8 mouse cellular contexts compared by ENCODE assay signal in the genomic region with DNA sequence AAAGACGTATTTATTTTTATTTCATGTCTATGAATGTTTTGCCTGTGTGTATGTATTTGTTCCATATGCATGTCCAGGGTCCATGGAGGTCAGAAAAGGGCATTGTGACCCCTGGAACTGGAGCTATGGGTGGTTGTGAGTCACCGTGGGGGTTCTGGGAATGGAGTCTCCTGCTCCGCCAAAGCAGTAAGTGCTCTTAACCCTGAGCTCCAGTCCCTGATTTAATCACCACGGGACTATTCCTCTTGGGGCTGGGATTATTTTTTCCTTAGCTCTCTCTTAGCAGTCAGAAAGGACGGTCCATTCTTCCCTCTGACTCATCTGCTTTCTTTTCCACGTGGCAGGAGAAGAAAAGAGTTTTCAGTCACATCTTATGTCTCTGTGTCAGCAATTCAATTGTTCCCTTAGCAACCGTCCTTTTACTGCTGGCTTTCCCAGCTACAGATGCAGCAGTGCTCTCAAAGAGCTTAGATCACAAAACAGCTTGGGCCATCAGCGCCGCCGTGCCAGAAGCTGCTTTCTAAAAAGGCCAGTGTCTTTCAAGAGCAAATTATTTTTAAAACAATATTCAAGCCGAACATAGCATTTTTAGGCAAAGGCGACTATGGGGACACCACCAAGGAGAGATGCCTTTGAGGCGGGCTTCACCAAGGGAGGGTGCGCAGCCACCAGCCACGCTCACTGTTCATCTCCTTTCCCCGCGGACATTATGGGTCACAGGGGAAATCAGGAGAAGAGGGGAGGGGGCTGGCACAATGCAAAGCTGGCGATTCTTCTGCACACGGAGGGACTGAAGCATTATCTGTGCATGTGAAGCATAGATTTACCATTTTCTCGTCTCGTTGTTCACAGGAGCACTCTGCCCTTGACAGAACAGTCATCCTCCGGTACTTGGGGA.
DNase-seq lines count a peak whose midpoint lies in the region; ATAC-seq lines count a peak whose summit lies in the region.

No protein-coding gene starts in this region.

- H3K27ac ChIP-seq in heart, embryonic 11.5 days (ENCODE audit: low read depth, low read length): no peak overlapping the region

- 0 out of 2 replicates have a peak, but pooled peaks cover 3% of the 10 kb centered on the region for H3K4me1 ChIP-seq in heart, embryonic 11.5 days (ENCODE audit: control insufficient read depth, insufficient read depth, low read length)

- peak overlapping the region; percentile 57 for H3K4me2 ChIP-seq in heart, embryonic 11.5 days

- H3K4me3 ChIP-seq in heart, embryonic 11.5 days (ENCODE audit: low read depth, low read length): peak overlapping the region; percentile 16; the same call in 1 of the 2 replicates

- no peaks in the 10 kb centered on the region for H3K9me3 ChIP-seq in heart, embryonic 11.5 days (replicated peaks; ENCODE audit: control insufficient read depth, low read length)

- H3K27me3 ChIP-seq in heart, embryonic 11.5 days (ENCODE audit: control insufficient read depth, insufficient read depth, low read length): peaks cover 3% of the 10 kb centered on the region; the same call in 1 of the 2 replicates

- ATAC-seq in heart, embryonic 11.5 days (replicated peaks; ENCODE audit: insufficient number of reproducible peaks, low FRiP score, low TSS enrichment): no peak
- peak; percentile 96 for ATAC-seq in frontal cortex, adult (ENCODE audit: low TSS enrichment)

- WGBS in heart, embryonic 11.5 days (ENCODE audit: insufficient replicate concordance): 22% methylated on average over 22 of the region's 22 CpGs

- intact Hi-C loops in left cerebral cortex, postnatal 25 days (cut with DNase I): loop anchor here (5.0 kb wide), 1 partner anchor 163 kb away; the partner anchor contains the start of gene Bach2

- DNase-seq in heart, adult 9 months (ENCODE audit: low spot score in 2 of 2): no peak
- DNase-seq in Muller cell, postnatal 12 days (ENCODE audit: inconsistent ontology term): peak; percentile 87
- peak; percentile 50 to 77 for DNase-seq in left cerebral cortex, postnatal 25 days (ENCODE audit: low spot score in 2 of 2)
- peak; percentile 54 to 77 for DNase-seq in right cerebral cortex, postnatal 10 days (ENCODE audit: low spot score in 2 of 2)
- DNase-seq in gastrocnemius, adult 18-20 months (ENCODE audit: low spot score): no peak
- DNase-seq in thymus, postnatal 14 days: no peak

- H3K36me3 ChIP-seq in heart, embryonic 11.5 days (ENCODE audit: control insufficient read depth, insufficient read depth, low read length): no peaks in the 10 kb centered on the region

- peak overlapping the region; percentile 30; the same call in 1 of the 2 replicates for H3K9ac ChIP-seq in heart, embryonic 11.5 days (ENCODE audit: low read depth, low read length)

Comparison
In these comparisons a context has a peak if more than half of its experiments do, and no peak if none do; other contexts are left out.
1. DNase-seq: peak in Muller cell, postnatal 12 days (single experiment), left cerebral cortex, postnatal 25 days (2 of 2) and right cerebral cortex, postnatal 10 days (2 of 2); none in heart, adult 9 months (0 of 2), gastrocnemius, adult 18-20 months (single experiment) and thymus, postnatal 14 days (single experiment).